Mouse (Mus musculus): ENCODE data around the gene Samd3. TPM values are rescaled to one million over a fixed set of nuclear protein-coding genes. Genes with fewer than 3 reads are reported as not detected.

The Samd3 gene
- total RNA-seq, 2 experiments from 2014 or later, result not detected

GRCm38 (mm10) chr10:26297200-26297599, 67.7 kb downstream of the Samd3 start:
- no peak for ATAC-seq (replicated peaks; ENCODE audit: low FRiP score, poor library complexity, severe bottlenecking)

DNA sequence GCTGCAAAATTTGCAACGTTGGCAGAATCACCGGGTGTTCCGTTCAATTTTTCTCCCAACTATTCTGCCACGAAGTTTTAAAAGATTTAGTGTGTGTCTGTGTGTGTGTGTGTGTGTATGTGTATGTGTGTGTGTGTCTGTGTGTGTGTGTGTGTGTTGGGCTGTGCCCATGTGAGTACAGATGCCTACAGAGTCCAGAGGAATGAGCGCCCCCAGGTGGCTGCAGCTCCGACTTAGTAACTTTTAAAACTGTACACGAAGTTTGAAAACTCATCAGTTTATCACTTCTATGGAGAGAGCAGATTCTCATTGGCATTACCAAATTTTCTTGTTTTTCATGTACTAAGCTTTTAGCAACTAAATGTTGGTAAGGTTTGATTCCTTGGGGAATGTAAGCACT, 68.1 kb downstream of the Samd3 start:
- ATAC-seq (replicated peaks; ENCODE audit: low FRiP score, poor library complexity, severe bottlenecking), result no peak

- no peak for ATAC-seq (replicated peaks; ENCODE audit: low FRiP score, poor library complexity, severe bottlenecking)
These were observed 72.8 kb downstream of the Samd3 start for GRCm38 (mm10) chr10:26302336-26302735.

DNA sequence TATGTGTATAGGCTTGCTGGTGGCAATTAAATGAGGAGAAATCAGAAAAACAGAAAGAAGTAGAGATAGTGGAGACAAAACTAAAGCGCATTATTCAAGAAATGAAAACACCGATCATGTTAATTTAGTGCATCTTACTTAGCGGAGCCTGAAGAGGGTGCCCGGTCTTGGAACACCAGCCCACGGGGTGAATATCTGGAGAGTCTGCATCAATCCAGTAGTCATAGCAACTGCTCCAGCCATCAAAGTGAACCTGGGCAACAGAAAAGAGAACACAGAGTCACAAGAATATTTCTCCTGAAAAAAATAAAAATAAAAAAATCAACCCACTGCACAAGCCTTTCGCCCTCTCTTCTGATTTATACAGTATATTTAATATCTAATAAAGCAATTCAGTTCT, 74.0 kb downstream of the Samd3 start:
- no peak for ATAC-seq (replicated peaks; ENCODE audit: low FRiP score, poor library complexity, severe bottlenecking)

DNA sequence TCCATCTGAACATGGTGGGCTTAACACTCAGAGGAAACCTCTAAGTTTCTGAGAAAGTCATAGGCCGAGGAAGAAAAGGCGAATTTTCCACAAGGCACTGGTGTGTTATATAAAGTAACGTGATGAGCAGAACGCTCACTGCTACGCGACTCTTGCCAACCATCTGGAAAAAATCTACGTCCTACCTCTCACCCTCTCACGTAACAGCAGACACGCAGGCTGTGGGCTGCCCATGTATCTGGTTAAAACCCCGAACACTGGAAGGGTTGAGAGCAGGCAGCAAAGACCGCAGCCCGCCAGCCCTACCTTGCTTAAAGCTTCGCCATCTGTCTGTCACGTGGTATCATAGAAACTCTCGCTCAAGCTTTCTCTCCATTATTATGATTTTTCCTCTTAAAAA, 84.8 kb downstream of the Samd3 start:
- no peak for ATAC-seq (replicated peaks; ENCODE audit: low FRiP score, poor library complexity, severe bottlenecking)

- no peak for ATAC-seq (replicated peaks; ENCODE audit: low FRiP score, poor library complexity, severe bottlenecking)
These were observed 91.2 kb downstream of the Samd3 start for GRCm38 (mm10) chr10:26320679-26321078.

Other genes with a start within 250 kb of the Samd3 start
- not detected in 2 replicates for gene Gm9767, start 151.5 kb upstream of the Samd3 start, total RNA-seq (2015; ENCODE audit: low replicate concordance)
- not detected in 2 replicates for gene Gm9767, start 151.5 kb upstream of the Samd3 start, total RNA-seq (2017; ENCODE audit: low replicate concordance)
- gene Tmem200a, start 150.7 kb upstream of the Samd3 start, total RNA-seq (2015; ENCODE audit: low replicate concordance), result not detected in 2 replicates
- 0.42 TPM in 1 of 2 replicates, not detected in the other for gene Tmem200a, start 150.7 kb upstream of the Samd3 start, total RNA-seq (2017; ENCODE audit: low replicate concordance)
- 3.6 and 5.0 TPM in 2 replicates for gene L3mbtl3, start 146.3 kb downstream of the Samd3 start, total RNA-seq (2015; ENCODE audit: low replicate concordance)
- 3.2 and 3.7 TPM in 2 replicates for gene L3mbtl3, start 146.3 kb downstream of the Samd3 start, total RNA-seq (2017; ENCODE audit: low replicate concordance)